Mouse (Mus musculus) hindbrain, postnatal 0 days (tissue): ENCODE data around the gene Nek2. TPM values are rescaled to one million over a fixed set of nuclear protein-coding genes. Genes with fewer than 3 reads are reported as not detected.
A peak's percentile ranks its signal among the peaks of the same experiment; 100 is the strongest.

ENCODE experiments used
- ATAC-seq: fragments of 200-750 bp; cut with Nextera tagmentation; 2 replicates; pipeline ENCODE4 v1.8.0; 2017; ENCODE audit warnings: mild to moderate bottlenecking, moderate TSS enrichment, moderate library complexity
- DNase-seq: peaks from one replicate; pipeline ENCODE4 v3.0.0-alpha.2; 2015; ENCODE audit warnings: low spot score
- H3K27ac ChIP-seq: fragments of 300-500 bp; sonication (generic); 2 replicates; pipeline ENCODE4 v1.5.1; 2014; ENCODE audit warnings: mild to moderate bottlenecking
- H3K27me3 ChIP-seq: fragments of 300-500 bp; sonication (generic); 2 replicates; pipeline ENCODE4 v1.6.1; 2014; ENCODE audit warnings: low read length, mixed read lengths; ENCODE audit not compliant: insufficient read depth
- H3K36me3 ChIP-seq: fragments of 300-500 bp; sonication (generic); 2 replicates; pipeline ENCODE4 v1.6.1; 2014; ENCODE audit warnings: low read length, mixed read lengths; ENCODE audit not compliant: insufficient read depth
- H3K4me1 ChIP-seq: fragments of 300-500 bp; sonication (generic); 2 replicates; pipeline ENCODE4 v1.6.1; 2014; ENCODE audit warnings: antibody characterized with exemption, low read length, mixed read lengths; ENCODE audit not compliant: insufficient read depth
- H3K4me2 ChIP-seq: fragments of 300-500 bp; sonication (generic); 2 replicates; pipeline ENCODE4 v1.6.1; 2014; ENCODE audit warnings: low read depth, mild to moderate bottlenecking, low read length, moderate library complexity, mixed read lengths
- H3K4me3 ChIP-seq: fragments of 300-500 bp; sonication (generic); 2 replicates; pipeline ENCODE4 v1.5.1; 2014; ENCODE audit warnings: low read length
- H3K9ac ChIP-seq: fragments of 300-500 bp; sonication (generic); replicated peaks from 2 replicates; pipeline ENCODE4 v1.6.1; 2014; ENCODE audit warnings: mild to moderate bottlenecking, low read length, moderate library complexity, mixed read lengths
- H3K9me3 ChIP-seq: fragments of 300-500 bp; sonication (generic); 2 replicates; pipeline ENCODE4 v1.6.1; 2016; ENCODE audit warnings: low read length, mixed read lengths
- CTCF ChIP-seq: IDR thresholded peaks from 2 replicates; pipeline ENCODE4 v1.5.1; 2016; ENCODE audit warnings: antibody characterized with exemption, control low read depth, low read depth
- WGBS: fragments of 180-500 bp; shearing (Covaris S2); extraction: QIAGEN DNeasy Blood & Tissue Kit; methylation state at CpG from one replicate; pipeline ENCODE4 v1.1.7; 2014; 5-methylcytosine and 5-hydroxymethylcytosine counted together
- polyA plus RNA-seq: library from polyadenylated mRNA; unstranded; fragments of >200 nt; fragmentation: Nextera tagmentation; extraction: Ambion mirVana; gene quantifications from 2 replicates; pipeline ENCODE4 v1.2.1, GENCODE M21; 2015
- total RNA-seq: library from RNA; depleted of rRNA; stranded (reverse); fragments of >200 nt; gene quantifications from 2 replicates; pipeline ENCODE4 v1.2.3, GENCODE M21; 2014

Nek2 gene
- total and polyA plus RNA-seq, 2 experiments from 2014 or later = 7.7 to 9.1 TPM

DNA sequence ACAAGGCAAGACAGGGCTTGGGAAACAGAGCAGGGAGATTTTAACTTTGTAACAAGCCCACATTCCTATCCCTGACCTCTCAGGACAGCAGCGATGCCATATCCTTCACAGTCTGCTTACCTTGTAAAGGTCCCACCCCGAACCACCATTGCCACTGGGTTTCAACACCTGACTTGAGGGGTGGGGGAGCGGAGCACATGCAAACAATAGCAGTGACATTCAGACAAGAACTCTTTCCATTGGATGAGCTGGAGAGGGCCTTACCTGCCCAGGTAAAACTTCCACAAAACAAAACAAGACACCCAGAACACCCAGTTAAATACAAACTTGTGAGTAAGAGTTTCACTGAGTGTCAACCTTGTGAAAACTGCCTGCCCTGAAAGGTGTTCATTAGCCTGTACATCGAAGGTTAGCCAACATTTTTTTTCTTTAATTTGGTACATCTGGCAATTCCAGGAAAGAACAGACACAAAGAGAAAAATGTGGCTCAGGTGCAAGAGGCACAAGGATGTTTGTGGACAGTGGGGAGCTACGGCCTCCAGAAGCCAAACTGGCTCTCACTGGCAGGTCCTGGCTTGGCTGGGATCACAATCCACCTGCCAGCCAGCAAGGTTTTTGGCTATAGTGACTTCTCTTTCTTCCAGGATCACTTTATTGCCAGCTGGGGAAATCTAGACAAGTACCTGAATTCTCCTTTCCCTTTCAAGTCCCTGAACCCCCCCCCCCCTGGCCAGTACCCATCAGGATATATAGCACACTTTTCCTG is 35.8 kb downstream of the Nek2 start:
- H3K4me1 ChIP-seq = no peaks in the 10 kb centered on the region
- no peak overlapping the region for H3K4me2 ChIP-seq
- no peaks in the 10 kb centered on the region for H3K36me3 ChIP-seq
- DNase-seq (no peak), ATAC-seq (no peak)
- H3K9me3 ChIP-seq = peaks cover 5% of the 10 kb centered on the region; the same call in 1 of the 2 replicates
- H3K4me3 ChIP-seq = no peak overlapping the region
- no peak for TF ChIP-seq CTCF
- no peak overlapping the region for H3K27ac ChIP-seq
- no peaks in the 10 kb centered on the region for H3K27me3 ChIP-seq
- WGBS = 76% methylated on average over 5 of the region's 5 CpGs
- H3K9ac ChIP-seq = no peak overlapping the region

DNA sequence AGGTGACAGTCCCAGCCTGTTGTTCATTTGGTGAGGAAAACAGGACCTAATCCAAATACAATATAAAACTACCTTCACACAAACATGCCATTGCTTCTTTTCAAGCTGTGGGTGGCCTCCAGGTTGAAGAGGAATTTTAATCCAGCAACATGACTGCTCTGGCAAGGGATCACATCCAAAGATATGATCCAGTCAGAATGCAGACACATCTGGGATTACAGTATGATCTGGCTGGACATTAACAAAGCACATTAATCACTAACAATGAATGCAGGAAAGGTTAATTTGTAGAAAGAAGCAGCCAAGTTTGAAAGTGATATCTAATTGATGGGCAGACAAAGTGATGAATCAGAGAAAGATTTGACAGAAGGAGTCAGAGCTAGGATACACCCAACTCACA is 36.9 kb downstream of the Nek2 start:
- Histone ChIP-seq H3K4me3 (no peak overlapping the region), H3K4me1 (no peaks in the 10 kb centered on the region), H3K36me3 (no peaks in the 10 kb centered on the region), H3K27ac (no peak overlapping the region), H3K27me3 (no peaks in the 10 kb centered on the region), H3K4me2 (no peak overlapping the region), H3K9me3 (peaks cover 5% of the 10 kb centered on the region; the same call in 1 of the 2 replicates), H3K9ac (no peak overlapping the region)
- DNase-seq (no peak), ATAC-seq (no peak)
- TF ChIP-seq CTCF = no peak

DNA sequence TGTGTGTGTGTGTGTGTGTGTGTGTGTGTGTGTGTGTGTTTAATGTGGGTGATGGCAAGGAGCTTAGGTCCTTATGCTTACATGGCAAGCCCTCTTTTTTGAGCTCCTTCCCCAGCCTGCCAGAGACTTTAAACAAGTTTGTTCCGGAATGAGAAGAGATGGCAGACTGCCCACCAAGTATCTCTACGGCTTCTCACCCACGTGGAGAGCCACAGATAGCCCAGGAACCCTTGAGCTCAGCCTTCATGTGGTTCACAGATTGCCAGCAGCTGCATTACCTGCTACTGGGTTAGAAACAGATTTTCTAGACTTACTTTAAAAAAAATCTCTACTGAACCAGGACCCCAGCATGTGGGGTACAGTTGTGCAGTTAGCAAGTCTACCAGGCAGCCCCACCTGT is 38.6 kb downstream of the Nek2 start:
- 73% methylated on average over 3 of the region's 3 CpGs for WGBS
- DNase-seq (no peak), ATAC-seq (no peak)
- Histone ChIP-seq H3K27me3 (no peaks in the 10 kb centered on the region), H3K4me2 (no peak overlapping the region), H3K9ac (no peak overlapping the region), H3K4me3 (no peak overlapping the region), H3K4me1 (no peaks in the 10 kb centered on the region), H3K27ac (no peak overlapping the region), H3K9me3 (peaks cover 5% of the 10 kb centered on the region; the same call in 1 of the 2 replicates), H3K36me3 (no peaks in the 10 kb centered on the region)
- TF ChIP-seq CTCF = no peak

- no peaks in the 10 kb centered on the region for H3K36me3 ChIP-seq
- H3K9me3 ChIP-seq = peaks cover 5% of the 10 kb centered on the region; the same call in 1 of the 2 replicates
- no peak overlapping the region for H3K9ac ChIP-seq
- H3K4me1 ChIP-seq = no peaks in the 10 kb centered on the region
- ATAC-seq (no peak), DNase-seq (no peak)
- WGBS = 85% methylated on average over 5 of the region's 5 CpGs
- TF ChIP-seq CTCF = no peak
- H3K4me3 ChIP-seq = no peak overlapping the region
- no peak overlapping the region for H3K27ac ChIP-seq
- H3K4me2 ChIP-seq = no peak overlapping the region
- no peaks in the 10 kb centered on the region for H3K27me3 ChIP-seq
These were observed 40.0 kb downstream of the Nek2 start for GRCm38 (mm10) chr1:191861247-191861646.

- Histone ChIP-seq H3K4me3 (no peak overlapping the region), H3K9ac (no peak overlapping the region), H3K36me3 (no peaks in the 10 kb centered on the region), H3K9me3 (no peaks in the 10 kb centered on the region), H3K27me3 (no peaks in the 10 kb centered on the region), H3K4me1 (no peaks in the 10 kb centered on the region), H3K4me2 (no peak overlapping the region), H3K27ac (no peak overlapping the region)
- no peak; the same call in 1 of the 2 replicates for TF ChIP-seq CTCF
- DNase-seq = peak; percentile 11
- no peak for ATAC-seq
- 66% methylated on average over 4 of the region's 4 CpGs for WGBS
These were observed 42.7 kb downstream of the Nek2 start for GRCm38 (mm10) chr1:191863833-191864550.

- WGBS = 74% methylated on average over 8 of the region's 8 CpGs
- H3K27me3 ChIP-seq = no peaks in the 10 kb centered on the region
- H3K4me1 ChIP-seq = no peaks in the 10 kb centered on the region
- no peak overlapping the region for H3K4me2 ChIP-seq
- H3K9ac ChIP-seq = no peak overlapping the region
- TF ChIP-seq CTCF = no peak
- no peak for DNase-seq
- H3K27ac ChIP-seq = no peak overlapping the region
- no peaks in the 10 kb centered on the region for H3K9me3 ChIP-seq
- H3K4me3 ChIP-seq = no peak overlapping the region
- H3K36me3 ChIP-seq = no peaks in the 10 kb centered on the region
- ATAC-seq = no peak
These were observed 43.3 kb downstream of the Nek2 start for GRCm38 (mm10) chr1:191864551-191865027.
